Mouse (Mus musculus) limb, embryonic 14.5 days (tissue): Measurements from ENCODE around the gene Iqgap3. TPM values are rescaled to one million over a fixed set of nuclear protein-coding genes. Genes with fewer than 3 reads are reported as not detected.

Experiments used
- ATAC-seq: fragments of 200-750 bp; cut with Nextera tagmentation; 2 replicates; pipeline ENCODE4 v1.8.0; 2017; ENCODE audit warnings: low read depth, moderate number of reproducible peaks, moderate TSS enrichment; ENCODE audit not compliant: low FRiP score
- DNase-seq: peaks from one replicate; pipeline ENCODE4 v3.0.0-alpha.2; 2015; ENCODE audit warnings: low spot score
- H3K27ac ChIP-seq: fragments of 300-500 bp; sonication (generic); replicated peaks from 2 replicates; pipeline ENCODE4 v1.5.1; 2014; ENCODE audit warnings: low read depth, mild to moderate bottlenecking, low read length, moderate library complexity, mixed read lengths
- H3K27me3 ChIP-seq: fragments of 300-500 bp; sonication (generic); 2 replicates; pipeline ENCODE4 v1.6.1; 2014; ENCODE audit warnings: low read length, mixed read lengths; ENCODE audit not compliant: control insufficient read depth, insufficient read depth
- H3K36me3 ChIP-seq: fragments of 300-500 bp; sonication (generic); 2 replicates; pipeline ENCODE4 v1.6.1; 2014; ENCODE audit warnings: mild to moderate bottlenecking, low read length, moderate library complexity, mixed read lengths; ENCODE audit not compliant: control insufficient read depth, insufficient read depth
- H3K4me1 ChIP-seq: fragments of 300-500 bp; sonication (generic); 2 replicates; pipeline ENCODE4 v1.6.1; 2014; ENCODE audit warnings: antibody characterized with exemption, low read length, mixed read lengths; ENCODE audit not compliant: control insufficient read depth, insufficient read depth
- H3K4me2 ChIP-seq: fragments of 300-500 bp; sonication (generic); replicated peaks from 2 replicates; pipeline ENCODE4 v1.6.1; 2014; ENCODE audit warnings: low read depth, mild to moderate bottlenecking, low read length, moderate library complexity; ENCODE audit not compliant: severe bottlenecking
- H3K4me3 ChIP-seq: fragments of 300-500 bp; sonication (generic); replicated peaks from 2 replicates; pipeline ENCODE4 v1.5.1; 2014; ENCODE audit warnings: low read length
- H3K9ac ChIP-seq: fragments of 300-500 bp; sonication (generic); 2 replicates; pipeline ENCODE4 v1.6.1; 2014; ENCODE audit warnings: mild to moderate bottlenecking, low read depth, low read length, moderate library complexity; ENCODE audit not compliant: severe bottlenecking
- H3K9me3 ChIP-seq: fragments of 300-500 bp; sonication (generic); 2 replicates; pipeline ENCODE4 v1.6.1; 2016; ENCODE audit warnings: low read length; ENCODE audit not compliant: control insufficient read depth
- POLR2A ChIP-seq: fragments of 200-500 bp; IDR thresholded peaks from 2 replicates; pipeline ENCODE4 v1.8.0; 2012; ENCODE audit warnings: inconsistent platforms, mild to moderate bottlenecking, moderate library complexity, borderline replicate concordance; ENCODE audit not compliant: insufficient read depth, insufficient read length; ENCODE audit errors: extremely low read depth
- WGBS: fragments of 180-500 bp; shearing (Covaris S2); extraction: QIAGEN DNeasy Blood & Tissue Kit; methylation state at CpG from one replicate; pipeline ENCODE4 v1.1.7; 2014; 5-methylcytosine and 5-hydroxymethylcytosine counted together
- polyA plus RNA-seq, 2 experiments: library from polyadenylated mRNA; depleted of rRNA in 1 of 2; stranded (reverse) in 1 of 2; unstranded in 1 of 2; fragments of >200 nt; fragmentation: Nextera tagmentation in 1 of 2; extraction: Ambion mirVana in 1 of 2; gene quantifications; 2 replicates each; pipeline versions ENCODE4 v1.2.1 to v1.2.3; 2012 to 2014

The Iqgap3 gene
- polyA plus RNA-seq, 2 experiments: 21.0 to 38.8 TPM

GRCm38 (mm10) chr3:88144648-88145410, 63.1 kb downstream of the Iqgap3 start:
- WGBS: 43% methylated on average over 6 of the region's 6 CpGs
- H3K36me3 ChIP-seq: peaks cover 5% of the 10 kb centered on the region
- ATAC-seq (no peak), DNase-seq (no peak)
- H3K27ac ChIP-seq: no peak overlapping the region
- peak overlapping the region; percentile 97 for H3K4me2 ChIP-seq
- peaks cover 77% of the 10 kb centered on the region for H3K4me1 ChIP-seq
- no peaks in the 10 kb centered on the region for H3K27me3 ChIP-seq
- TF ChIP-seq POLR2A: no peak
- peak overlapping the region; percentile 76 for H3K4me3 ChIP-seq
- H3K9ac ChIP-seq: peak overlapping the region; percentile 40
- H3K9me3 ChIP-seq: no peaks in the 10 kb centered on the region

- no peak for ATAC-seq
- Histone ChIP-seq H3K4me1 (peaks cover 77% of the 10 kb centered on the region), H3K27me3 (no peaks in the 10 kb centered on the region), H3K36me3 (peaks cover 5% of the 10 kb centered on the region), H3K27ac (no peak overlapping the region), H3K9ac (peak overlapping the region; percentile 40), H3K4me2 (peak overlapping the region; percentile 97), H3K9me3 (no peaks in the 10 kb centered on the region), H3K4me3 (peak overlapping the region; percentile 76; the same call in 1 of the 2 replicates)
- TF ChIP-seq POLR2A: no peak
- WGBS: 23% methylated on average over 4 of the region's 4 CpGs
- DNase-seq: no peak
These were observed 63.6 kb downstream of the Iqgap3 start for GRCm38 (mm10) chr3:88145411-88145782.

- Histone ChIP-seq H3K4me2 (peak overlapping the region; percentile 97), H3K36me3 (peaks cover 5% of the 10 kb centered on the region), H3K9ac (peak overlapping the region; percentile 8; the same call in 1 of the 2 replicates), H3K4me3 (0 out of 2 replicates have a peak overlapping the region, but pooled peaks have one; percentile 76), H3K27ac (no peak overlapping the region), H3K9me3 (no peaks in the 10 kb centered on the region), H3K4me1 (peaks cover 77% of the 10 kb centered on the region), H3K27me3 (no peaks in the 10 kb centered on the region)
- DNase-seq (no peak), ATAC-seq (no peak)
- WGBS: 69% methylated on average over 5 of the region's 5 CpGs
- no peak for TF ChIP-seq POLR2A
These were observed 64.2 kb downstream of the Iqgap3 start for GRCm38 (mm10) chr3:88145952-88146351.

- 50% methylated on average over 5 of the region's 5 CpGs for WGBS
- DNase-seq (no peak), ATAC-seq (no peak)
- Histone ChIP-seq H3K9me3 (no peaks in the 10 kb centered on the region), H3K4me3 (0 out of 2 replicates have a peak overlapping the region, but pooled peaks have one; percentile 76), H3K27me3 (no peaks in the 10 kb centered on the region), H3K27ac (no peak overlapping the region), H3K4me1 (peaks cover 77% of the 10 kb centered on the region), H3K9ac (peak overlapping the region; percentile 8; the same call in 1 of the 2 replicates), H3K4me2 (0 out of 2 replicates have a peak overlapping the region, but pooled peaks have one; percentile 14), H3K36me3 (peaks cover 5% of the 10 kb centered on the region)
- TF ChIP-seq POLR2A: no peak
These were observed 64.8 kb downstream of the Iqgap3 start for GRCm38 (mm10) chr3:88146376-88147112.

GRCm38 (mm10) chr3:88147444-88147843, 65.7 kb downstream of the Iqgap3 start:
- 0 out of 2 replicates have a peak overlapping the region, but pooled peaks have one; percentile 14 for H3K4me2 ChIP-seq
- 74% methylated on average over 2 of the region's 2 CpGs for WGBS

More at GRCm38 (mm10) chr3:88147444-88147843, 65.7 kb downstream of the Iqgap3 start:
- H3K9me3 ChIP-seq: no peaks in the 10 kb centered on the region
- H3K27me3 ChIP-seq: no peaks in the 10 kb centered on the region
- no peak overlapping the region for H3K9ac ChIP-seq
- TF ChIP-seq POLR2A: no peak
- no peak overlapping the region for H3K4me3 ChIP-seq
- H3K27ac ChIP-seq: no peak overlapping the region
- DNase-seq (no peak), ATAC-seq (no peak)
- peaks cover 76% of the 10 kb centered on the region for H3K4me1 ChIP-seq
- peaks cover 5% of the 10 kb centered on the region for H3K36me3 ChIP-seq
